Mouse (Mus musculus) brain, embryonic 14.5 days (tissue): ENCODE data around the gene Sox18. TPM values are rescaled to one million over a fixed set of nuclear protein-coding genes. Genes with fewer than 3 reads are reported as not detected.

Experiments
- DNase-seq: peaks from one replicate; pipeline ENCODE4 v3.0.0-alpha.2; 2011; ENCODE audit warnings: low read depth
- CTCF ChIP-seq: fragments of 200-500 bp; IDR thresholded peaks from 2 replicates; pipeline ENCODE4 v1.5.1; 2012; ENCODE audit warnings: inconsistent platforms, mild to moderate bottlenecking, moderate library complexity, borderline replicate concordance; ENCODE audit not compliant: insufficient read depth, insufficient read length; ENCODE audit errors: extremely low read depth
- POLR2A ChIP-seq: fragments of 200-500 bp; IDR thresholded peaks from 2 replicates; pipeline ENCODE4 v1.6.1; 2012; ENCODE audit warnings: mild to moderate bottlenecking, inconsistent platforms, borderline replicate concordance; ENCODE audit not compliant: poor library complexity, insufficient read depth, insufficient read length, severe bottlenecking; ENCODE audit errors: extremely low read depth
- polyA plus RNA-seq: library from polyadenylated mRNA; depleted of rRNA; stranded (reverse); fragments of >200 nt; gene quantifications from 2 replicates; pipeline ENCODE4 v1.2.3, GENCODE M21; 2012; rRNA removed

The Sox18 gene
- polyA plus RNA-seq = 26.8 and 31.6 TPM in 2 replicates

- peak; percentile 20 for DNase-seq
- TF ChIP-seq POLR2A (no peak), CTCF (no peak)
Observed at GRCm38 (mm10) chr2:181671326-181671725, at the start of gene Sox18. Gene Sox18 (minus strand): TSS chr2:181671640.

- TF ChIP-seq CTCF (no peak), POLR2A (no peak)
- DNase-seq = no peak
Observed at GRCm38 (mm10) chr2:181721200-181721599, 49.8 kb upstream of the Sox18 start.

GRCm38 (mm10) chr2:181720061-181720460, 48.6 kb upstream of the Sox18 start:
- TF ChIP-seq CTCF (no peak), POLR2A (no peak)
- DNase-seq = no peak

GRCm38 (mm10) chr2:181716991-181717390, 45.6 kb upstream of the Sox18 start:
- TF ChIP-seq POLR2A (no peak), CTCF (no peak)

GRCm38 (mm10) chr2:181715382-181715781, 43.9 kb upstream of the Sox18 start:
- no peak for TF ChIP-seq CTCF
- TF ChIP-seq POLR2A = no peak
- DNase-seq = no peak

More at GRCm38 (mm10) chr2:181716991-181717390, 45.6 kb upstream of the Sox18 start:
- DNase-seq = peak; percentile 23

GRCm38 (mm10) chr2:181714903-181715326, 43.5 kb upstream of the Sox18 start, which contains the start of gene Oprl1:
Gene Oprl1 (plus strand): TSS chr2:181715016.
- TF ChIP-seq POLR2A (0 out of 2 replicates have a peak, but pooled peaks have one; percentile 17), CTCF (no peak)
- peak; percentile 92 for DNase-seq

- DNase-seq = peak; percentile 92
- TF ChIP-seq POLR2A = no peak
Observed at GRCm38 (mm10) chr2:181713749-181714148, 42.3 kb upstream of the Sox18 start.

GRCm38 (mm10) chr2:181706668-181707067, 35.2 kb upstream of the Sox18 start:
- TF ChIP-seq POLR2A = no peak
- TF ChIP-seq CTCF = peak; percentile 48; the same call in 1 of the 2 replicates
- DNase-seq = peak; percentile 43

- no peak for DNase-seq
Observed at GRCm38 (mm10) chr2:181698241-181698640, 26.8 kb upstream of the Sox18 start, which contains the start of gene Lkaaear1. Gene Lkaaear1 (minus strand): TSS chr2:181698442.

GRCm38 (mm10) chr2:181696801-181697420, 25.5 kb upstream of the Sox18 start:
- TF ChIP-seq CTCF (no peak), POLR2A (no peak)
- DNase-seq = no peak

More at GRCm38 (mm10) chr2:181698241-181698640, 26.8 kb upstream of the Sox18 start, which contains the start of gene Lkaaear1:
- TF ChIP-seq CTCF (no peak), POLR2A (no peak)

GRCm38 (mm10) chr2:181695776-181696175, 24.3 kb upstream of the Sox18 start:
- no peak for DNase-seq
- no peak for TF ChIP-seq POLR2A
- no peak for TF ChIP-seq CTCF

- no peak for TF ChIP-seq CTCF
- no peak for TF ChIP-seq POLR2A
- DNase-seq = no peak
Observed at GRCm38 (mm10) chr2:181694581-181694980, 23.1 kb upstream of the Sox18 start.
